Mouse (Mus musculus) midbrain, embryonic 16.5 days (tissue): ENCODE data around the gene Lyrm4. TPM values are rescaled to one million over a fixed set of nuclear protein-coding genes. Genes with fewer than 3 reads are reported as not detected.

Experiments used
- ATAC-seq: fragments of 200-750 bp; cut with Nextera tagmentation; 2 replicates; pipeline ENCODE4 v1.8.0; 2017; ENCODE audit warnings: moderate TSS enrichment
- H3K27ac ChIP-seq: fragments of 300-500 bp; sonication (generic); 2 replicates; pipeline ENCODE4 v1.5.1; 2014; ENCODE audit warnings: mild to moderate bottlenecking, low read length, mixed read lengths
- H3K27me3 ChIP-seq: fragments of 300-500 bp; sonication (generic); 2 replicates; pipeline ENCODE4 v1.6.1; 2014; ENCODE audit warnings: low read depth, low read length, mixed read lengths; ENCODE audit not compliant: control insufficient read depth, insufficient read depth
- H3K36me3 ChIP-seq: fragments of 300-500 bp; sonication (generic); 2 replicates; pipeline ENCODE4 v1.6.1; 2014; ENCODE audit warnings: mild to moderate bottlenecking, low read length, moderate library complexity, mixed read lengths; ENCODE audit not compliant: control insufficient read depth, insufficient read depth
- H3K4me1 ChIP-seq: fragments of 300-500 bp; sonication (generic); 2 replicates; pipeline ENCODE4 v1.6.1; 2014; ENCODE audit warnings: mild to moderate bottlenecking, low read length, mixed read lengths; ENCODE audit not compliant: control insufficient read depth, insufficient read depth
- H3K4me2 ChIP-seq: fragments of 300-500 bp; sonication (generic); 2 replicates; pipeline ENCODE4 v1.6.1; 2014; ENCODE audit warnings: mild to moderate bottlenecking, low read length, mixed read lengths
- H3K4me3 ChIP-seq: fragments of 300-500 bp; sonication (generic); 2 replicates; pipeline ENCODE4 v1.5.1; 2014; ENCODE audit warnings: low read depth, mild to moderate bottlenecking, low read length, moderate library complexity, mixed read lengths
- H3K9ac ChIP-seq: fragments of 300-500 bp; sonication (generic); 2 replicates; pipeline ENCODE4 v1.6.1; 2014; ENCODE audit warnings: low read depth, low read length, mixed read lengths
- H3K9me3 ChIP-seq: fragments of 300-500 bp; sonication (generic); replicated peaks from 2 replicates; pipeline ENCODE4 v1.6.1; 2014; ENCODE audit warnings: mild to moderate bottlenecking, low read length, mixed read lengths; ENCODE audit not compliant: control insufficient read depth, poor library complexity, severe bottlenecking
- WGBS: fragments of 180-500 bp; shearing (Covaris S2); extraction: QIAGEN DNeasy Blood & Tissue Kit; methylation state at CpG from one replicate; pipeline ENCODE4 v1.1.7; 2014; 5-methylcytosine and 5-hydroxymethylcytosine counted together
- polyA plus RNA-seq: library from polyadenylated mRNA; unstranded; fragments of >200 nt; fragmentation: Nextera tagmentation; extraction: Ambion mirVana; gene quantifications from 2 replicates; pipeline ENCODE4 v1.2.1, GENCODE M21; 2015

Gene Lyrm4
- polyA plus RNA-seq, 1 experiment from 2014 or later: 45.5 TPM

DNA sequence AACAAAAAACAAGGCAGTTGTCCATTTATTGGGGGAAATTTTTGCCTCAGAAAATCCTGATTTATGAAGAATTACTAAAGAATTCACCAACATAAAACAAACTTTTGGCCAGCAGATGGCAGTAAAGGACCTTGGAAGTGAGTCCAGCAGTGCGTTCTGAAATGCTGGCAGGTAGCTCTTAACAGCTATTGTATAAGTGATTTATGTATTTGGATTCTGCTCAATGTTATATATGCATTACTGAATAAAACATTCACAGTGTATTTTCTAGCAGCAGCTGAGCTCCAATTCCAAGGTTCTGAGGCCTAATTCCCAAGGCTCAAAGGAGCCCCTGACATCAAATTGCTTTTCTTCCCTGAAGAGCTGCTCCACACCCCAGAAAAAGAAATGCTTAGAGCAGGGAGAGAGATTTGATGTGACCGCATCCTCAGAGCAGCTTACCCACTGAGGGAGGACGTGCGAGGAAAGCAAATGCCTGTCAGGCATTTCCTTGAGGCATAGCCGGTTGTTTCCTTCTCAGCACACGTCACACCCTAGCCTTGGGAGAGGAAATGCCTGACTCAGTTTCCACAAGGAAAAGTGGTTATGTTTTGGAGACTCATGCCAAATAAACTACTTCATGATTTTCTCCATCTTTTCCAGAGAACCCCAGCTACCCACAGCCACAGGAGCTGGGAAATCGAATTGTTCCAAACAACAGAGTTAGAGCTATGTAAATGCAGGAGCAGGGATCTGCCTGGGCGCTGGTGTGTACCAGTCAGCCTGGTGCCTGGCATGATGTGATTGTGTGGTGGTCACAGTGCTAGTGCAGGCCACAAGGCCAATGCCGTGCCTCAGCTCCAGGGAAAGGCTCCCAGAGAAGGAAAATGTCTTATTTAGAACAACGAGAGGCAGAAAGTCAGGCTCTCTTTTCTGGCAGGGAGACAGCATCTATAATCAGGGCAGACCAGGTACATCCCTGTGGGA, 97.7 kb downstream of the Lyrm4 start:
- H3K9me3 ChIP-seq: no peaks in the 10 kb centered on the region
- 22% methylated on average over 10 of the region's 10 CpGs for WGBS
- H3K27ac ChIP-seq: peak overlapping the region; percentile 79
- H3K36me3 ChIP-seq: no peaks in the 10 kb centered on the region
- H3K4me2 ChIP-seq: no peak overlapping the region
- H3K9ac ChIP-seq: peak overlapping the region; percentile 42; the same call in 1 of the 2 replicates
- no peak overlapping the region for H3K4me3 ChIP-seq
- H3K27me3 ChIP-seq: no peaks in the 10 kb centered on the region
- peak; percentile 87 for ATAC-seq
- peaks cover 18% of the 10 kb centered on the region for H3K4me1 ChIP-seq

DNA sequence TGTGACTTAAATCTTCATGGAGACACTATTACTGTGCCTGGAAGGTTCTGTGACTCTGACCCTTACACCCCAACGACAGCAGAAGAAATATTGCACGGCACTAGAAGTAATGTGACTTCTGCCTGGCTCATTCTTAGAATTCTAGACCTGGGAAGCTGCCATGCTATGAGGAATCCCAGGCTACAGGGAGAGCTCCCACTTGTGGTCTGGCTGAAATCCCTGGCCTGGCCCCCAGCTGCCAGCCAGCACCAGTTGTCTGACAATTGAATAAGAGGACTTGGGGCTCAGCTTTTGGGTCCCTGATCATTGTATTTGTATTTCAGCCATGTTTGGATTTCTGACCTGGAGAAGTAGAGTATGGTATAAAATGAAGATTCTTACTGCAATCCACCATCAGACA, 99.3 kb downstream of the Lyrm4 start:
- Histone ChIP-seq H3K4me2 (no peak overlapping the region), H3K9ac (no peak overlapping the region), H3K9me3 (no peaks in the 10 kb centered on the region), H3K27ac (no peak overlapping the region), H3K36me3 (no peaks in the 10 kb centered on the region), H3K4me1 (peaks cover 18% of the 10 kb centered on the region), H3K27me3 (no peaks in the 10 kb centered on the region), H3K4me3 (no peak overlapping the region)
- no peak for ATAC-seq
- WGBS: 91% methylated on average over 2 of the region's 2 CpGs

DNA sequence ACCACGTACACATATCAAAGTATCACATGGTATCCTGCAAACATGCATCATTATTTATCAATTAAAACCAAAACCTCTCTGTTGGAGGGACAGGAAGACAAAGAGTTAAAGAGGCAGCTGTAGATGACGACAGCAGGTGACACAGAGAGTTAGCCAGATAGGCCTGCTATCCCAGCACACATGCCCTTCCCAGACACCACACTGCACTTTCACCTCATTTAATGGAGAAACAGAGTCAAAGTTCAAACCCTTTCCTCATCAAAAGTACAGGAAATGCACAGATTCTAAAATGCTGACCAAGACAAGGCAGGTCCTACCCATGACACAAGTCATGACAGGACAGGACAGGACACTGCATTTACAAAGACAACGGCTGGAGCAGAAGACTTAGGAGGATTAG, 101.7 kb downstream of the Lyrm4 start:
- no peak overlapping the region for H3K4me2 ChIP-seq
- H3K4me1 ChIP-seq: peaks cover 13% of the 10 kb centered on the region
- H3K4me3 ChIP-seq: no peak overlapping the region
- ATAC-seq: no peak
- no peaks in the 10 kb centered on the region for H3K9me3 ChIP-seq
- H3K27me3 ChIP-seq: no peaks in the 10 kb centered on the region
- H3K9ac ChIP-seq: no peak overlapping the region
- H3K36me3 ChIP-seq: no peaks in the 10 kb centered on the region
- no peak overlapping the region for H3K27ac ChIP-seq
- 68% methylated on average over 3 of the region's 3 CpGs for WGBS

DNA sequence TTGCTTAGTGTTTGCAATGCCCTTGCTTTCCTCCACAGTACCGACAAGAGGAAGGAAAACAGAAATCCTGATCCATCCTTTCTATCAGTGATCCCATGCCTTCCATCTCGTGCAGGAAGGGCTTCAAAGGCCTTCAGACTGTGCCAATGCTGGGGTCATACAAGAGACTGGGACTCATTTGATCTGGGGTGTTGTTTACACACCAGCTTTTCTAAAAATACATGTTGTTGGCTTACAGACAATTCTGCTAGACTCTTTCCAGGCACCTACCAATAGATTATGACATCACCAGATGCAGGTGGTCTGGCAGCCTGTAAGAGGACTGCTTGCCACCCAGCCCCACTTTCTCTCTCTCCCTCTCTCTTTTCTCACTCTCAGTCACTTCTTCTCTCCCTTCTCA, 107.3 kb downstream of the Lyrm4 start:
- Histone ChIP-seq H3K9me3 (no peaks in the 10 kb centered on the region), H3K27me3 (no peaks in the 10 kb centered on the region), H3K36me3 (no peaks in the 10 kb centered on the region), H3K27ac (no peak overlapping the region), H3K4me1 (no peaks in the 10 kb centered on the region), H3K9ac (no peak overlapping the region), H3K4me2 (no peak overlapping the region), H3K4me3 (no peak overlapping the region)
- ATAC-seq: no peak
- 79% methylated on average over 2 of the region's 2 CpGs for WGBS

DNA sequence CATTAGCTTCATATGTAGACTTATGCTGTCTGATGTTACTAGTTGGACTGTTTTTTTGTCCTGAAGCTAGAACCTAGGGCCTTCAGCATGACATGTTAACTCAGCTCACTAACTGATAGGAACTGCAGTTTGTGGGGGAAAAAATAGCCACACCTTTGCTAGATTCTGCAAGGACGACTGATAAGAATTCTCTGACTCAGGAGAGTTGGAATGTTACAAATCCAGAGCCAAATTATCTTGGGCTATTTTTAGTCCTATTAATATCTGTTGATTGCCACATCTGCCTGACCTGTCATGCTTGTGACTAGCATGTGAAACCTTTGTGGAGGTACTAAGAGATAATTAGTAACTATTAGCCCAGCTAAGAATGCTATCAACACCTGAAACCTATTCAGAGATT, 116.5 kb downstream of the Lyrm4 start:
- no peak overlapping the region for H3K9ac ChIP-seq
- 89% methylated on average over 1 of the region's 1 CpGs for WGBS
- no peak overlapping the region for H3K27ac ChIP-seq
- no peak for ATAC-seq
- H3K4me3 ChIP-seq: no peak overlapping the region
- H3K4me2 ChIP-seq: no peak overlapping the region
- H3K27me3 ChIP-seq: no peaks in the 10 kb centered on the region
- H3K9me3 ChIP-seq: no peaks in the 10 kb centered on the region
- H3K4me1 ChIP-seq: no peaks in the 10 kb centered on the region
- H3K36me3 ChIP-seq: no peaks in the 10 kb centered on the region

DNA sequence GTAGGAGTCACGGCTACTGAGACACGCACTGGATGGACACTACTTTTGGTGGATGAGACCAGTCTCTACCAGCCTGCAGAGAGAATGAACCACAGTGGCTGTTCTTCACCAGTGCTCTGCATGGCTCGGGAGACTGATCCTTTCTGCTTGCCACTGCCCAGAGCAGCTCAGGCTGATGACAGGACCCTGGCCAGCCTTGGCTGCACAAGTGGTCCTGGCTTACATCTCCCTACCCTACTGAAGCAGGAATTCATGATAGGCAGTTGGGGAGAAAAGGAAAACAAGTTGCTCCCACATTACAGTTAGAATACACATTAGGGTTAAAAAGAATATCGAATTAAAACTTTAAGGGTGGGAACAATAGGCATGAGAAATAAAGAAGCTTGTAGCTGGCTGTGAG, 119.7 kb downstream of the Lyrm4 start:
- 92% methylated on average over 4 of the region's 4 CpGs for WGBS

DNA sequence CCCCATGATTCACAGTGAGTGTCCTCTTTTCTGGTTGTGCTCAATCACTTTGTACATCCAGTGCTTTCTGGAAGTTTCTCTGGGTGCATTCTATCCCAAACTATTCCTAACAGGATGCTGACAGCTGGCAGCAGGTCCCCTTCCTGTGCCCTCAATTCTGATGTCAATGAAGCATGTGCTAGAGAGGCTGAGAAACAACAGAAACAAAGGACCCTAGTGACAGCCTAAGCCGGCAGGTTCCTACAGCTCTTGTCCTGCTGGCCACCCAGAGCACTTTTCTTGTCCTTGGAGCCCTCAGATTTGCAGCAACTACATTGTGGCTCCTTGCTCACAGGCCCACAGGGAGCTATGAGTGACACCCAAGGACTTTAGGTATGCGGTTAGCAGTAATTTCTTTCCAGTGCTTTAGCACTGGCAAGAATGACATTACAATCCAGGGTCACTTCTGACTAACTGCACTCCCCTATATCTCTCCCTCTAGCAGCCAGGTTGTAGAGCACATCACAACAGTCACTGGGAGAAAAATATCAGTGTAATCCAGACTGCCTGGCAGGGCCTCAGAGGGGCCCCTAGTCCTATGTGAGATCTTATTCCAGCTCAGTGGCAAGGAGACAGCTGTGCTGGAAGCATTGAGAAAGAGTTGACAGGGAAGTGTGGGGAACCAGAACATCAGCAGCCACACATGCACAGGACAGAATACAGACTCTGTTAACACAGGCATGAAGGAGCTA, 121.5 kb downstream of the Lyrm4 start:
- Histone ChIP-seq H3K36me3 (no peaks in the 10 kb centered on the region), H3K4me2 (no peak overlapping the region), H3K27ac (no peak overlapping the region), H3K9me3 (no peaks in the 10 kb centered on the region), H3K9ac (no peak overlapping the region), H3K4me3 (no peak overlapping the region), H3K4me1 (no peaks in the 10 kb centered on the region), H3K27me3 (no peaks in the 10 kb centered on the region)
- 56% methylated on average over 2 of the region's 2 CpGs for WGBS
- no peak for ATAC-seq

More for the DNA sequence above, 119.7 kb downstream of the Lyrm4 start:
- no peak overlapping the region for H3K4me3 ChIP-seq
- H3K36me3 ChIP-seq: no peaks in the 10 kb centered on the region
- no peak overlapping the region for H3K4me2 ChIP-seq
- no peak overlapping the region for H3K27ac ChIP-seq
- H3K9ac ChIP-seq: no peak overlapping the region
- H3K27me3 ChIP-seq: no peaks in the 10 kb centered on the region
- H3K9me3 ChIP-seq: no peaks in the 10 kb centered on the region
- H3K4me1 ChIP-seq: no peaks in the 10 kb centered on the region
- ATAC-seq: no peak

DNA sequence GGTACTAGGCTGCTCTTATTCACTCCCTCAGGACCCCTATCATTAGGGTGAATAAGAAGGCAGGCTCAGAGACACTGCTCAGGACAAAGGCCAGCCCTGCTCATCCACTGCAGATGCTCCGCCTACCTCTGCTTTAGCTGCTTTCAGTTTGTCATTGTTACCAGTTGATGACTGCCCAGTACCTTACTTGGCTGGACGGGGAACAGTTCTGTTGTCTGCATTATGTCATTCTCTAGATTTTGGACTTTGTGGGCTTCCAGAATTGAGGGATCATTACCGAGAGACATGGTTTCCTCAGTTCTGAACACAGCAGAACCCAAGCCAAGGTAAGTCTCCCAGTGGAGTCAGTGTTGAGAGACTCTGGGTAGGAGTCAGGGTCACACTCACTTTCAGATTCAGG, 122.1 kb downstream of the Lyrm4 start:
- Histone ChIP-seq H3K27me3 (no peaks in the 10 kb centered on the region), H3K4me1 (no peaks in the 10 kb centered on the region), H3K36me3 (no peaks in the 10 kb centered on the region), H3K9me3 (no peaks in the 10 kb centered on the region), H3K27ac (no peak overlapping the region), H3K4me2 (no peak overlapping the region), H3K4me3 (no peak overlapping the region), H3K9ac (no peak overlapping the region)
- ATAC-seq: no peak
- WGBS: 77% methylated on average over 3 of the region's 3 CpGs

DNA sequence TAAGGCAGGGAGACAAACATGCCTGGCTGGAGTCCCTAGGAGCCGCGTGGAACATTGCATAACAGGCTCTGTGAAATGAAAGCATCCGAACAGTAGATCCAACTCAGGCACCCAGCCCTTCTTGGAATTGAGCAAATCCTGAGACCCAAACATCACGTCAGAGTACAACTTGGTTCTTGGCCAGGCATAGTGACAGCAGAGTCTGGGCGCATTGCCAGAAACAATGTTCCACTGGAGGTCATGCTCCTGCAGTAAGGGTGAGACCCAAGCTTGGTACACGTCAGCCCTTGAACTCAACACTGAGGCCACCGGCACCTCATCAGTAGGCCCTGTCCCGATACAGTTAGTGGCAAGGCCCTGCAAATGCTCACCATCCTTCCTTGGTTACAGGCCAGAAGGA, 123.3 kb downstream of the Lyrm4 start:
- Histone ChIP-seq H3K9ac (no peak overlapping the region), H3K4me2 (no peak overlapping the region), H3K27me3 (no peaks in the 10 kb centered on the region), H3K36me3 (no peaks in the 10 kb centered on the region), H3K27ac (no peak overlapping the region), H3K4me3 (no peak overlapping the region), H3K4me1 (no peaks in the 10 kb centered on the region), H3K9me3 (no peaks in the 10 kb centered on the region)
- 76% methylated on average over 8 of the region's 8 CpGs for WGBS
- ATAC-seq: no peak
